Mouse (Mus musculus) cerebellum, postnatal 4 days (tissue): ENCODE measurements around the gene Lyve1.

Source experiments
- DNase-seq, 2 experiments: peaks; one replicate each; pipeline ENCODE4 v3.0.0; 2022; ENCODE audit warnings: low spot score in 2 of 2, mixed read lengths in 1 of 2

Lyve1 gene

GRCm38 (mm10) chr7:110854519-110854918, 8.5 kb downstream of the Lyve1 start:
- DNase-seq: no peak

GRCm38 (mm10) chr7:110853611-110854010, 9.4 kb downstream of the Lyve1 start:
- DNase-seq: no peak

DNA sequence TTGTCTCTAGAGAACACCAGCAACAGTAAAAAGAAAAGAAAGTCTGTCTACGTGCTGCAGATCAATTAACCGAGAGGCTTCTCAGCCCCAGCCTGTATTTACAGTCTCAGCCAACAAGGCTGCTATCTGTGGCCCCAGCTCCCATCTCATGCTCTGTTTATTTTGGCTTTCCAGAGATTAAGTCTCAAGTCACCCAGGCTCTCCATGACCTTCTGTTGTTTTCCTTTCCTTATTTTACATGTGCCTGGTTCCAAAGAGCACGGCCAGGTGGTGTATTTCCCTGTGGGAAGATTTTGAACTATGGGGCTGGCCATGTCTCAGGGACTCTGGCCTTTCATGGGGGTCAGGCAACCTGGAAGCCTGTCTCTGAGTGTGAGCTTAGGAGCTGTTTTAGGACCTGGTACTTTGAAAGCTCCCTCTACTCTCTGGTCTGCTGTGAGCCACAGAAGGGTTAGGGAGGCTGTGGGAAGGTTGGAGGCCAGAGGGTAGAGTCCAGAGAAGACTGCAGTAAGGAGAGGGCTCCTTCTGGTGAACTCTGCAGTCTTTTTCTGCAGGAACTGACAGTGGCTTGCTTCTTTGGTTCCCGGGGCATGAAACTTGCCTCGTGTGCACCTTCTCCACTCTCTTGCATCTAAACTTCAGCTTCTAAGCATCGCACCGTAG, 11.4 kb downstream of the Lyve1 start:
- DNase-seq: no peak

- DNase-seq: no peak
Measured at GRCm38 (mm10) chr7:110848371-110848770, 14.7 kb downstream of the Lyve1 start.

DNA sequence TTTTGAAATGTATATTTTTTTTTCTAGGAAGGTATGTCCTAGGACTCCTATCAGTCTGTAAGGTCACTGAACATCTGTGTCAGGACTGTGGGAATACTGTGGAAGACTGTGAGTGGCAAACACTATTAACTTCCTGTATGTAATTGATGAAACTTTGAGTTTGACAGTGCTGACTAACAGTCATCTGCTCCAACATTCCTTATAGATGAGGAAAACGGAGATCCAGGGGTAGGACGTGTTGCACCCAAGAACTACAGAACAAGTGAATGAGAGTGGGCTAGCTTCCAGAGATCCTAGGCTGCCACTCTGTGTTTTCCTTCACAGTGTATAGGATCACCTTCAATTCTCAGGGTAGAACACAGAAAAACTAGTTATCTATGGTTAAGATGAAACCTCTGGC, 15.7 kb downstream of the Lyve1 start:
- DNase-seq: no peak

- DNase-seq: peak; percentile 84 to 92
Measured at GRCm38 (mm10) chr7:110843916-110844874, 18.8 kb downstream of the Lyve1 start, which contains the start of gene Rnf141. Gene Rnf141, minus strand, starts transcription at chr7:110844457.

DNA sequence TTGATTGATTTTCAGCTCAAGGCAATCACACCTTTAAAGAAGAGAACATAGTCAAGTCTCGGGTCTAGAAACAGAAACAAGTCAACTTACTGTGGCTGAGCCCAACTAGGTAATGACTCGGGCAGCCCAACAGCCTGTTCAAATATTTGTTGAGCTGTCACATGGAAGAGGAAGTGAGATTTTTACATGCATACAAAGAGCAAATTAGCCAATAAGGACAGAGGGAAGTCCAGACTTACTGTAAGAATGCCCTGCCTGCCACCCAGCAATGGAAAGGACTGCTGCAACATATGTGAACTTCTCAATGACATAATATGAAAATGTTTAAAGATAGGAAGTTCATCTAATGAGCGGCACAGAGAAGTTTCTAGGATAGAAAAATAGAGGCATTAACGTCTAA, 22.7 kb downstream of the Lyve1 start:
- no peak for DNase-seq

GRCm38 (mm10) chr7:110834522-110834921, 28.5 kb downstream of the Lyve1 start:
- DNase-seq: no peak

- no peak for DNase-seq
Measured at GRCm38 (mm10) chr7:110834018-110834417, 29.0 kb downstream of the Lyve1 start.

DNA sequence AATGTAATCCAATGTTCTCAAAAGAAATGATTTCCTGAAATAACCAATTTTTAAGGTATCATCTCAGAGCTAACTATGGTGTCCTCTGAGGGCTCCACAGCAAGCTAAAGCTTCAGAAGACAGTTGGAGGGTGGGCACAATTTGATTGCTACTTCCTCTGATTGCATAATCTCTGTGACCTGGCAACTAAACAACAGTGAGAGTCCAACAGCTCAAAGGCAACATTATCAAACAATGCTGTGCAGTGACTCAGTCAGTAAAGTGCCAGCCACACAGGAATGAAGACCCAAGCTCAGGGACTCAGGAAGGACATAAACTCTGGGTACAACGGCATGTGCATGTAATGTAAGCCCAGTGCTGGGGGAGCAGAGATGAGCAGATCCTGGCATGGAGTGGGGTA, 30.0 kb downstream of the Lyve1 start:
- no peak for DNase-seq

DNA sequence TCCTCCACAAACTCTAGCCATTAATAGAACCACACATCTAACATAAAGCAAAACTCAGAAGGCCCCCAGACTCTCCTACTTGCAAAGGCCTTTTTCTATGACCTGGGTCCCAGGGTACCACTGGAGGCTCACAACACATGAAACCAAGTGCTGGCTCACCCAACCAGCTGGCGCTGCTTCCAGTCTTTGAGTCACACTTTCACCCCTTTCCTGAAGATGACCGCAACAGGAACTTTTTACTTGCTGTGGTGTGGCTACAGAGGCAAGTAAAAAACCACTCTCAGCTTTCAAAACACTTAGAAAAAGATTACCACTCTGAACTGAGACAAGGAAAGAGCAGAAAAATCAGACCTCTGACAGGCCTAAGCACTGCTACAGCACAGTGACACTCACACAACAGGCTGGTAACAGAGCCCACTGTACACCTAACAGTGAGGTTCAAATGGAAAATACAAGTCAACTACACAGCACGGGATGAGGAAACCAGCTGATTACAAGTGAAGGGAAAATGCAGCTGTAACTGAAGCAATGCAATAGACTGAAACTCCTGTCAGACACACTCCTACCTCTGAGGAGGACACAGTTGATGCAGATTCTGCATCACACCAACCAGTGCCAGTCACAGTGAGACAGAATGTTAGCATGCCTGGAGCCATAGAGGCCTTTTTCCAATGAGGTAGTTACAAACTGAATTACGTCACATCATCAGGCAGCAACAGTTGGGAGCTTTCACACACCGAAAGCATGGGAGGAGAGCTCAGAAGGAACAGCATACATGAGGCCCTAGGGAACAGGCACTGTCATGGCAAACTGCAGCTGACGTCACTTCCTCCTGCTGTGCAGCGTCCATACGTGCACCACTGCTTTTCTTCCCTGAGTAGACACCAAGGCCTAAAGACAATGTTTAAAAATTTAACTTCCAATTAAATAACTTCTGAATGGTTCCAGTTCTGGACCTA, 38.8 kb downstream of the Lyve1 start:
- DNase-seq: no peak

- no peak for DNase-seq
Measured at GRCm38 (mm10) chr7:110823593-110823992, 39.4 kb downstream of the Lyve1 start.

DNA sequence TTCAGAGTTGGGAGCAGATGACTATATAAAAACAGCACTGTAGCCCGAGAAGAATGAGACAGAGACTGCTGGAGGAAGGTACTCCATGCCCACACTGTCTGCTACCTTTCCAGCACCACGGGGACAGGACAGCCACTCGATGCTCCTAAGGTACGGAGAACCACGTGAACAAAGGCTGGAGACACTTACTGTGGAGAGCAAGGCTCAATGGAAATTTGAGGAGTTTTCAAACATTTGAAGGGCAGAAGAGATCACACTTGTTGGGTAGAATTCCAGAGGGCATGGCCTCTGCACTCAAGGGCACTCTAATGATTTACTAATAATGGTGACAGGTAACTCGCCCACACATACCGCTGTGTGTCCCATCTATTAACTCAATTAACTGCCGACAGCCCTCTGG, 40.0 kb downstream of the Lyve1 start:
- DNase-seq: no peak

DNA sequence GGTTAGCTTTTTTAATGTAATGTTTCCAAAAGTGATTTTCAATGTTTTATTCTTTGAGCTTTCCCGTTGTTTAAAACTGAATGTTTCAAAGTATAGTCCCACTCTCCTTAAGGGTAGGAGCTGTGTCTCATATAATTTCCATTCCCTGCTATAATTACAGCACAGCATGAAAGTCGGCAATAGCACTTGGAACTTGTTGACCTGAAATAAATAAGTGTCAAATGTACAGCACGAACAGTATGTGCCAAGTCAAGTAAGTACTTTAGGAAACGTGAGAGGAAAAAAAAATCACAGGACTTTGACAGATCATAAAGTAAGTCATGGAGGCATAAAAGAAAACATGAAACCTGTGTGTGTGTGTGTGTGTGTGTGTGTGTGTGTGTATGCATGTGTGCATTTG, 41.0 kb downstream of the Lyve1 start:
- DNase-seq: no peak

DNA sequence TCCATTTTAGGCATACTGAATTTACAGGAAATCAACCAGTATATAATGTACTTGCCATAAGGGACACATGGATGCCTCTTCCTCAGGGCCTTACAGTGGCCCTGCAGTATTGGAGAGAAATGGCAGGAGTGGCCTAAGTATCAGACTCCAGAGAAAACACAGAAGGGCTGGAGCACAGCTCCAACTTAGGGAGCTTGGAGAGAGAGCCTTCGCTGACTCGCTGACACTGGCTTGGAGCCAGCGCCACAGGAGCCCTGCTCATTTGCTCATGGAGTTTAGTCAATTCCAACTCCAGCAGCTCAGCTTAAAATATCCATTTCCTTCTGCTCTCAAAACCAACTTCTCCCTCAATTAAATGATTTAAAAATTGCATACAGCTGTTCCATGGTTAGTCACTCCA, 41.4 kb downstream of the Lyve1 start:
- DNase-seq: no peak

- no peak for DNase-seq
Measured at GRCm38 (mm10) chr7:110821068-110821467, 42.0 kb downstream of the Lyve1 start.

- no peak for DNase-seq
Measured at GRCm38 (mm10) chr7:110818787-110819350, 44.2 kb downstream of the Lyve1 start.

DNA sequence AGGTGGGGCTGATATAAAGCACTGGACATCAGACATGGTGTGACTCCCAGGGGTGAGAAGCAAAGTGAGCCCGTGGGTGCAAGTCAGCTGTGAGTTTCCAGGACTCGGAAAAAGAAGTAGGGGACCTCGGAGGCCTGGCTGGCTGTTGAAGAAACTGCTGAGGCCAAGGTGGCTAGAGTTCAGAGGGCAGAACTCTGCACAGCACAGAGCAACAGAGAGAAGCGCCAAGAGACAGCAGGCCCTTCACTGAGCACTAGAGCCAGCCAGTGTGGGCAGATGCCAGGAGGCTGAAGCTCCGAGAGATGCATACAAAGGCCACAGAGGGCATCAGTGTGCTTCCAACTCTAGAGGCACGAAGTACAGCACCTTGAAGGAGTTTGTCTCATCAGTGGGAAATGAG, 44.8 kb downstream of the Lyve1 start:
- no peak for DNase-seq

- DNase-seq: peak in 1 of 2 experiments; percentile 46
Measured at GRCm38 (mm10) chr7:110816037-110816436, 47.0 kb downstream of the Lyve1 start.

DNA sequence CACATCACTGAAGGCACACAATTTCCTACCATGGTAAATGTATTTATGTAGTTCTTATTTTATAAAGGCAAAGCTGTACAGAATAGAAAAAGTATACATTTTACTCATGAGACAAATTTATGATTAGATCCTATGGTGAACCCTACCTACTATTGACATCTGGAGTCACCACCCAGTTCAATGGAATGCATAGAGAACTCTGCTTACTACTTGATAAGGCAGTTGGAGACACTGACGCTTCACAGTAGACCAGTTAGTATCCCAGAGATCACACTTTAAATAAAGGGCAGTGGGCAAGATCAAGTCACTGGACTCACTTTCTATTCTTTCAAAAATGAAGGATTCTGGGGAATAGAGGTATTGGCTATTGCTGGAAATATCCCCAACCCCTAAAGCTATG, 49.1 kb downstream of the Lyve1 start:
- DNase-seq: no peak

DNA sequence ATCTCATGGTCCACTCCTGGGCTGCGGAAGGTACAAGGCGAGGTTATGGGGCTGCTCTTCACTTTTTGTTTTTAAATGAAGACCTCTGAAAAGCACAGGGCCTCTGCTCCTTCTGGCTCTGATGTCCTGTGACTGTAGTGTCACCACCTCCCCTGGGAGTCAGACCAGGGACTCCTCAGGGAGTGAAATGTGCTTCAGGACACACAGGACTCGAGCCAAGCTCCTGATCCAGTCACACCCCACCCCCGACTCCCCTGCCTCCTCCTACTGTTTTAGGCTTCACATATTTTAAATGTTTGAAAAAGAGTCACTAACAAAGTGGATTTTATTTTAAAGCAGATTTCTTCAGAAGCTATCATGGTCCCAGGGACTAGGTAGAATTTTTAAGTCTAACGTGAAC, 51.5 kb downstream of the Lyve1 start:
- DNase-seq: no peak
